Mouse (Mus musculus) lung, postnatal 0 days (tissue): ENCODE results near the gene Gm26741.

Experiments used
- CTCF ChIP-seq: IDR thresholded peaks from 2 replicates; pipeline ENCODE4 v1.5.1; 2016; ENCODE audit warnings: antibody characterized with exemption, mild to moderate bottlenecking
- EP300 ChIP-seq: IDR thresholded peaks from 2 replicates; pipeline ENCODE4 v1.6.1; 2016; ENCODE audit warnings: antibody characterized with exemption, mild to moderate bottlenecking, control low read depth

DNA sequence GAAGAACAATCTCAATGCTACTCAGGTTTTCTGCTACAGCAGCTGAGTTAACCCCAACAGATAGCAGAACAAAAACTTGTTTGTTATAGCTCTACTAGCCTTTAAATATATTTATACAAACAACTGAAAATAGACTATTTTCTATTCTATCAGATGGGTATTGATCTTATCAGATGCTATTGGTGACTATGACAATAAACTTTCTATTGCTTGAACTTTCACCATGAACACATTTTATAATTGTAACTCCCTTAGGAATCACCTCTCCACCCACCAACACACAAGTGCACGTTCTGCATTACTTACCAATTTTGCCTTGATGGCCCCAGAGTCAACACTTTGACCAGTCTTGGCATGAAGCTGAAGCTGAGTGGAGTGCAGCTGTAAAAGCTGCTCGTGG lies at the start of gene Gm26741:
- TF ChIP-seq CTCF (no peak), EP300 (no peak)
